Mouse (Mus musculus): Measurements from ENCODE around the gene Tcp11.

GRCm38 (mm10) chr17:28030446-28030845, 50.0 kb downstream of the Tcp11 start:
- no peak for TF ChIP-seq CTCF (IDR thresholded peaks at IDR 0.05; ENCODE audit: low read depth)
- TF ChIP-seq EP300 (optimal IDR thresholded peaks at IDR 0.05): no peak
